Mouse (Mus musculus) liver, postnatal 0 days (tissue): ENCODE data around the gene Metap2. TPM values are rescaled to one million over a fixed set of nuclear protein-coding genes. Genes with fewer than 3 reads are reported as not detected.

ENCODE experiments used
- ATAC-seq: fragments of 200-750 bp; cut with Nextera tagmentation; 2 replicates; pipeline ENCODE4 v1.8.0; 2017; ENCODE audit warnings: mild to moderate bottlenecking, moderate library complexity
- DNase-seq: peaks from one replicate; pipeline ENCODE4 v3.0.0-alpha.2; 2016
- H3K27ac ChIP-seq: fragments of 300-500 bp; sonication (generic); 2 replicates; pipeline ENCODE4 v1.5.1; 2014; ENCODE audit warnings: antibody characterized with exemption, moderate library complexity, mild to moderate bottlenecking, low read depth
- H3K27me3 ChIP-seq: fragments of 300-500 bp; sonication (generic); 2 replicates; pipeline ENCODE4 v1.6.1; 2014; ENCODE audit warnings: low read length, control low read depth, mixed read lengths; ENCODE audit not compliant: insufficient read depth
- H3K36me3 ChIP-seq: fragments of 300-500 bp; sonication (generic); replicated peaks from 2 replicates; pipeline ENCODE4 v1.6.1; 2014; ENCODE audit warnings: mild to moderate bottlenecking, control low read depth, low read length, moderate library complexity, mixed read lengths; ENCODE audit not compliant: insufficient read depth
- H3K4me1 ChIP-seq: fragments of 300-500 bp; sonication (generic); 2 replicates; pipeline ENCODE4 v1.6.1; 2014; ENCODE audit warnings: antibody characterized with exemption, mild to moderate bottlenecking, control low read depth; ENCODE audit not compliant: insufficient read depth
- H3K4me2 ChIP-seq: fragments of 300-500 bp; sonication (generic); 2 replicates; pipeline ENCODE4 v1.6.1; 2014; ENCODE audit warnings: low read depth, mild to moderate bottlenecking, low read length, moderate library complexity, mixed read lengths
- H3K4me3 ChIP-seq: fragments of 300-500 bp; sonication (generic); 2 replicates; pipeline ENCODE4 v1.5.1; 2014; ENCODE audit warnings: low read depth, low read length
- H3K9ac ChIP-seq: fragments of 300-500 bp; sonication (generic); replicated peaks from 2 replicates; pipeline ENCODE4 v1.6.1; 2014; ENCODE audit warnings: mild to moderate bottlenecking, moderate library complexity
- H3K9me3 ChIP-seq: fragments of 300-500 bp; sonication (generic); 2 replicates; pipeline ENCODE4 v1.6.1; 2016; ENCODE audit warnings: mild to moderate bottlenecking, control low read depth, low read length, mixed read lengths
- CTCF ChIP-seq: sonication (generic); IDR thresholded peaks from 2 replicates; pipeline ENCODE4 v1.5.1; 2016; ENCODE audit warnings: antibody characterized with exemption, low read depth
- EP300 ChIP-seq: IDR thresholded peaks from 2 replicates; pipeline ENCODE4 v1.6.1; 2016; ENCODE audit warnings: antibody characterized with exemption, low read depth, mild to moderate bottlenecking
- WGBS: fragments of 180-500 bp; shearing (Covaris S2); extraction: QIAGEN DNeasy Blood & Tissue Kit; methylation state at CpG from one replicate; pipeline ENCODE4 v1.1.7; 2014; ENCODE audit not compliant: insufficient replicate concordance; 5-methylcytosine and 5-hydroxymethylcytosine counted together
- polyA plus RNA-seq: library from polyadenylated mRNA; unstranded; fragments of >200 nt; fragmentation: Nextera tagmentation; extraction: Ambion mirVana; gene quantifications from 2 replicates; pipeline ENCODE4 v1.2.1, GENCODE M21; 2015

Metap2 gene
- polyA plus RNA-seq, 1 experiment from 2014 or later = 150 TPM

- Histone ChIP-seq H3K9ac (no peak overlapping the region), H3K36me3 (no peaks in the 10 kb centered on the region), H3K4me1 (no peaks in the 10 kb centered on the region), H3K27me3 (no peaks in the 10 kb centered on the region), H3K9me3 (no peaks in the 10 kb centered on the region), H3K27ac (no peak overlapping the region), H3K4me2 (no peak overlapping the region), H3K4me3 (no peak overlapping the region)
- ATAC-seq = no peak
- TF ChIP-seq EP300 = no peak
- no peak for TF ChIP-seq CTCF
- 81% methylated on average over 20 of the region's 20 CpGs for WGBS
- DNase-seq = no peak
Measured at GRCm38 (mm10) chr10:93938844-93939271, 42.0 kb upstream of the Metap2 start.

GRCm38 (mm10) chr10:93933980-93934379, 37.1 kb upstream of the Metap2 start:
- no peak for TF ChIP-seq EP300
- no peak for TF ChIP-seq CTCF
- DNase-seq (no peak), ATAC-seq (no peak)
- H3K27ac ChIP-seq = no peak overlapping the region
- H3K4me3 ChIP-seq = no peak overlapping the region
- no peak overlapping the region for H3K4me2 ChIP-seq
- H3K9me3 ChIP-seq = no peaks in the 10 kb centered on the region
- no peak overlapping the region for H3K9ac ChIP-seq
- H3K27me3 ChIP-seq = no peaks in the 10 kb centered on the region
- H3K36me3 ChIP-seq = no peaks in the 10 kb centered on the region
- 63% methylated on average over 9 of the region's 9 CpGs for WGBS
- no peaks in the 10 kb centered on the region for H3K4me1 ChIP-seq

- 74% methylated on average over 5 of the region's 5 CpGs for WGBS
- ATAC-seq = no peak
Measured at GRCm38 (mm10) chr10:93932861-93933260, 36.0 kb upstream of the Metap2 start.

GRCm38 (mm10) chr10:93932020-93932419, 35.1 kb upstream of the Metap2 start:
- Histone ChIP-seq H3K9ac (no peak overlapping the region), H3K9me3 (no peaks in the 10 kb centered on the region), H3K4me3 (no peak overlapping the region), H3K36me3 (no peaks in the 10 kb centered on the region), H3K4me1 (no peaks in the 10 kb centered on the region), H3K27ac (no peak overlapping the region), H3K27me3 (no peaks in the 10 kb centered on the region), H3K4me2 (no peak overlapping the region)
- no peak for ATAC-seq
- DNase-seq = no peak
- TF ChIP-seq CTCF (no peak), EP300 (no peak)
- WGBS = 68% methylated on average over 5 of the region's 5 CpGs

More at GRCm38 (mm10) chr10:93932861-93933260, 36.0 kb upstream of the Metap2 start:
- Histone ChIP-seq H3K9me3 (no peaks in the 10 kb centered on the region), H3K27ac (no peak overlapping the region), H3K9ac (no peak overlapping the region), H3K4me1 (no peaks in the 10 kb centered on the region), H3K36me3 (no peaks in the 10 kb centered on the region), H3K4me3 (no peak overlapping the region), H3K27me3 (no peaks in the 10 kb centered on the region), H3K4me2 (no peak overlapping the region)
- TF ChIP-seq EP300 = no peak
- no peak for TF ChIP-seq CTCF
- no peak for DNase-seq

GRCm38 (mm10) chr10:93931431-93931830, 34.5 kb upstream of the Metap2 start:
- TF ChIP-seq CTCF = no peak
- no peak for TF ChIP-seq EP300
- no peak for ATAC-seq
- Histone ChIP-seq H3K4me2 (no peak overlapping the region), H3K4me1 (no peaks in the 10 kb centered on the region), H3K27ac (no peak overlapping the region), H3K9ac (no peak overlapping the region), H3K36me3 (no peaks in the 10 kb centered on the region), H3K9me3 (no peaks in the 10 kb centered on the region), H3K27me3 (no peaks in the 10 kb centered on the region), H3K4me3 (no peak overlapping the region)
- 76% methylated on average over 9 of the region's 9 CpGs for WGBS
- DNase-seq = no peak

- DNase-seq = no peak
- Histone ChIP-seq H3K4me2 (no peak overlapping the region), H3K9ac (no peak overlapping the region), H3K27me3 (no peaks in the 10 kb centered on the region), H3K27ac (no peak overlapping the region), H3K4me1 (no peaks in the 10 kb centered on the region), H3K4me3 (no peak overlapping the region), H3K9me3 (no peaks in the 10 kb centered on the region), H3K36me3 (no peaks in the 10 kb centered on the region)
- TF ChIP-seq EP300 = no peak
- no peak for TF ChIP-seq CTCF
- no peak for ATAC-seq
- WGBS = 59% methylated on average over 4 of the region's 4 CpGs
Measured at GRCm38 (mm10) chr10:93930236-93930824, 33.4 kb upstream of the Metap2 start.

GRCm38 (mm10) chr10:93924666-93925065, 27.8 kb upstream of the Metap2 start:
- 90% methylated on average over 5 of the region's 5 CpGs for WGBS
- Histone ChIP-seq H3K4me3 (no peak overlapping the region), H3K9me3 (no peaks in the 10 kb centered on the region), H3K36me3 (no peaks in the 10 kb centered on the region), H3K27me3 (no peaks in the 10 kb centered on the region), H3K27ac (no peak overlapping the region), H3K9ac (no peak overlapping the region), H3K4me2 (no peak overlapping the region), H3K4me1 (no peaks in the 10 kb centered on the region)
- DNase-seq (no peak), ATAC-seq (no peak)
- TF ChIP-seq CTCF (no peak), EP300 (no peak)
